Mouse (Mus musculus): Measurements from ENCODE around the gene Sema5b. TPM values are rescaled to one million over a fixed set of nuclear protein-coding genes. Genes with fewer than 3 reads are reported as not detected.
"Not testable (repeated sequence)": the region's sequence is repeated elsewhere in the genome, so short reads cannot be mapped to it uniquely, and the experiment has no call there.

The Sema5b gene
- polyA plus RNA-seq, 1 experiment from 2014 or later: 0.90 TPM

- Histone ChIP-seq H3K36me3 (ENCODE audit: control insufficient read depth, insufficient read depth) (no peaks in the 10 kb centered on the region), H3K9ac (ENCODE audit: low read depth, low read length) (no peak overlapping the region), H3K4me2 (replicated peaks; ENCODE audit: low read depth) (no peak overlapping the region), H3K4me3 (ENCODE audit: low read depth, low read length) (no peak overlapping the region), H3K27me3 (replicated peaks; ENCODE audit: control insufficient read depth, insufficient read depth, low read length) (no peaks in the 10 kb centered on the region), H3K4me1 (replicated peaks; ENCODE audit: control insufficient read depth, insufficient read depth, low read length) (no peaks in the 10 kb centered on the region), H3K9me3 (ENCODE audit: control insufficient read depth) (no peaks in the 10 kb centered on the region), H3K27ac (ENCODE audit: low read depth, low read length) (no peak overlapping the region)
- ATAC-seq: no peak
- WGBS: 72% methylated on average over 22 of the region's 22 CpGs
- TF ChIP-seq CTCF (IDR thresholded peaks at IDR 0.05; ENCODE audit: low read depth): no peak
These were observed 23.4 kb downstream of the Sema5b start for GRCm38 (mm10) chr16:35564246-35564905.

GRCm38 (mm10) chr16:35565601-35566000 is 24.7 kb downstream of the Sema5b start:
- H3K27me3 ChIP-seq (replicated peaks; ENCODE audit: control insufficient read depth, insufficient read depth, low read length); H3K4me3 ChIP-seq (ENCODE audit: low read depth, low read length); H3K9me3 ChIP-seq (ENCODE audit: control insufficient read depth); H3K9ac ChIP-seq (ENCODE audit: low read depth, low read length); ATAC-seq; H3K4me2 ChIP-seq (replicated peaks; ENCODE audit: low read depth); H3K27ac ChIP-seq (ENCODE audit: low read depth, low read length); H3K36me3 ChIP-seq (ENCODE audit: control insufficient read depth, insufficient read depth); H3K4me1 ChIP-seq (replicated peaks; ENCODE audit: control insufficient read depth, insufficient read depth, low read length): not testable (repeated sequence)
- WGBS: 95% methylated on average over 5 of the region's 5 CpGs

GRCm38 (mm10) chr16:35568225-35568880 is 27.4 kb downstream of the Sema5b start:
- no peak for TF ChIP-seq CTCF (IDR thresholded peaks at IDR 0.05; ENCODE audit: low read depth)
- Histone ChIP-seq H3K4me2 (replicated peaks; ENCODE audit: low read depth) (no peak overlapping the region), H3K9ac (ENCODE audit: low read depth, low read length) (no peak overlapping the region), H3K36me3 (ENCODE audit: control insufficient read depth, insufficient read depth) (no peaks in the 10 kb centered on the region), H3K27me3 (replicated peaks; ENCODE audit: control insufficient read depth, insufficient read depth, low read length) (no peaks in the 10 kb centered on the region), H3K9me3 (ENCODE audit: control insufficient read depth) (no peaks in the 10 kb centered on the region), H3K27ac (ENCODE audit: low read depth, low read length) (no peak overlapping the region), H3K4me3 (ENCODE audit: low read depth, low read length) (no peak overlapping the region), H3K4me1 (replicated peaks; ENCODE audit: control insufficient read depth, insufficient read depth, low read length) (no peaks in the 10 kb centered on the region)
- no peak for ATAC-seq
- WGBS: 73% methylated on average over 15 of the region's 15 CpGs

DNA sequence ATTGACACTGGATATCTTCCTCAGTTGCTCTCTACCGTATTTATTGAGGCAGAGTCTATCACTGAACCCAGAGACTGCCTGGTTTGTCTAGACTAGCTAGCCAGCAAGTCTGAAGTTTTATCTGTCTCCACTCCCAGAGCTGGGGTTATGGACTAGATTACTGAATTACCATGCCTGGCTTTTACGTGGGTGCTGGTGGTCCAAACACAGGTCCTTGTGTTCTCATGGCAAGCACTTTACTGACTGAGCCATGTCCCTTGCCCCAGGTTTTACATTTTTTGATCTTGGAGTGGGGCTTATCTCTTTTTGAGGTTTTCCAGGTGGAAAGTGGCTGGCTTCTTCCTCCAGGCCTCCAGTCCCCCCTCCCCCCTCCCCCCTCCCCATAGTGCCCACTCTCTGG is 28.4 kb downstream of the Sema5b start:
- Histone ChIP-seq H3K4me3 (ENCODE audit: low read depth, low read length) (no peak overlapping the region), H3K27me3 (replicated peaks; ENCODE audit: control insufficient read depth, insufficient read depth, low read length) (no peaks in the 10 kb centered on the region), H3K9ac (ENCODE audit: low read depth, low read length) (no peak overlapping the region), H3K4me1 (replicated peaks; ENCODE audit: control insufficient read depth, insufficient read depth, low read length) (no peaks in the 10 kb centered on the region), H3K4me2 (replicated peaks; ENCODE audit: low read depth) (no peak overlapping the region), H3K36me3 (ENCODE audit: control insufficient read depth, insufficient read depth) (no peaks in the 10 kb centered on the region), H3K9me3 (ENCODE audit: control insufficient read depth) (no peaks in the 10 kb centered on the region), H3K27ac (ENCODE audit: low read depth, low read length) (no peak overlapping the region)
- no peak for TF ChIP-seq CTCF (IDR thresholded peaks at IDR 0.05; ENCODE audit: low read depth)
- ATAC-seq: no peak
- WGBS: 50% methylated on average over 2 of the region's 2 CpGs

- Histone ChIP-seq H3K4me1 (replicated peaks; ENCODE audit: control insufficient read depth, insufficient read depth, low read length) (no peaks in the 10 kb centered on the region), H3K36me3 (ENCODE audit: control insufficient read depth, insufficient read depth) (no peaks in the 10 kb centered on the region), H3K27ac (ENCODE audit: low read depth, low read length) (no peak overlapping the region), H3K4me3 (ENCODE audit: low read depth, low read length) (no peak overlapping the region), H3K4me2 (replicated peaks; ENCODE audit: low read depth) (no peak overlapping the region), H3K27me3 (replicated peaks; ENCODE audit: control insufficient read depth, insufficient read depth, low read length) (no peaks in the 10 kb centered on the region), H3K9me3 (ENCODE audit: control insufficient read depth) (no peaks in the 10 kb centered on the region), H3K9ac (ENCODE audit: low read depth, low read length) (no peak overlapping the region)
- WGBS: 29% methylated on average over 9 of the region's 9 CpGs
- TF ChIP-seq CTCF (IDR thresholded peaks at IDR 0.05; ENCODE audit: low read depth): no peak
- ATAC-seq: no peak
These were observed 28.8 kb downstream of the Sema5b start for GRCm38 (mm10) chr16:35569758-35570157.

DNA sequence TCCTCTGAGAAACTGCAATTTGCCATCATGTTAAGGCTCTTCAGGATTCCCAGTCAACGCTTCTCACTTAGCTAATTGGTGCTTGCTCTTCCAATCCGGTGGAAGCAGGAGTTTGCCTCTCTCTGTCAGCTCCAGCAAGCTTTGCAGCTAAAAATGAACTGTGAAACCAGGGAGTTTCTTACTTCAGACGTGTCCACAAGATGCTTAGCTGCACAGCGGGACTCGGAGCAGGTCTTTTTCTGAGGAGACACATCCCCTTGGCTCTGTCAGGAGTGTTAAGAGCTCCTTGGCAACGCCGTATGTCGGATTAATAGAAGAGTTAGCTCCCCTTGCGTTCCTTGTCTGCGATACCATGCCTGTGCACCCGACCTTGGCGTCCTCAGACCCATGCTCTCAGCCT is 29.7 kb downstream of the Sema5b start:
- no peak overlapping the region for H3K4me3 ChIP-seq (ENCODE audit: low read depth, low read length)
- 73% methylated on average over 12 of the region's 12 CpGs for WGBS
- no peak overlapping the region for H3K27ac ChIP-seq (ENCODE audit: low read depth, low read length)
- no peak for ATAC-seq
- H3K36me3 ChIP-seq (ENCODE audit: control insufficient read depth, insufficient read depth): no peaks in the 10 kb centered on the region
- H3K9ac ChIP-seq (ENCODE audit: low read depth, low read length): no peak overlapping the region
- TF ChIP-seq CTCF (IDR thresholded peaks at IDR 0.05; ENCODE audit: low read depth): no peak
- no peaks in the 10 kb centered on the region for H3K4me1 ChIP-seq (replicated peaks; ENCODE audit: control insufficient read depth, insufficient read depth, low read length)
- H3K27me3 ChIP-seq (replicated peaks; ENCODE audit: control insufficient read depth, insufficient read depth, low read length): no peaks in the 10 kb centered on the region
- no peaks in the 10 kb centered on the region for H3K9me3 ChIP-seq (ENCODE audit: control insufficient read depth)
- no peak overlapping the region for H3K4me2 ChIP-seq (replicated peaks; ENCODE audit: low read depth)
